Mouse (Mus musculus): ENCODE measurements around the gene Cdhr4. TPM values are rescaled to one million over a fixed set of nuclear protein-coding genes. Genes with fewer than 3 reads are reported as not detected.

The Cdhr4 gene
- polyA plus RNA-seq, 1 experiment from 2014 or later: 5.1 TPM

- WGBS: 50% methylated on average over 5 of the region's 5 CpGs
- no peak overlapping the region for H3K9ac ChIP-seq
- ATAC-seq (replicated peaks; ENCODE audit: insufficient number of reproducible peaks, insufficient read depth, low FRiP score, low read depth): no peak
Observed at GRCm38 (mm10) chr9:107961881-107962280, 30.4 kb upstream of the Cdhr4 start.

GRCm38 (mm10) chr9:107962916-107963315 is 29.4 kb upstream of the Cdhr4 start:
- no peaks in the 10 kb centered on the region for H3K27me3 ChIP-seq
- H3K9ac ChIP-seq: no peak overlapping the region
- peaks cover 7% of the 10 kb centered on the region for H3K4me1 ChIP-seq (replicated peaks)
- H3K9me3 ChIP-seq (replicated peaks): no peaks in the 10 kb centered on the region
- WGBS: 88% methylated on average over 9 of the region's 9 CpGs
- H3K27ac ChIP-seq: no peak overlapping the region
- peaks cover 17% of the 10 kb centered on the region; the same call in 1 of the 2 replicates for H3K36me3 ChIP-seq
- no peak overlapping the region for H3K4me2 ChIP-seq
- H3K4me3 ChIP-seq: no peak overlapping the region
- no peak for ATAC-seq (replicated peaks; ENCODE audit: insufficient number of reproducible peaks, insufficient read depth, low FRiP score, low read depth)

More at GRCm38 (mm10) chr9:107961881-107962280, 30.4 kb upstream of the Cdhr4 start:
- peaks cover 17% of the 10 kb centered on the region; the same call in 1 of the 2 replicates for H3K36me3 ChIP-seq
- no peaks in the 10 kb centered on the region for H3K9me3 ChIP-seq (replicated peaks)
- peaks cover 7% of the 10 kb centered on the region for H3K4me1 ChIP-seq (replicated peaks)
- H3K27me3 ChIP-seq: no peaks in the 10 kb centered on the region
- H3K4me3 ChIP-seq: no peak overlapping the region
- no peak overlapping the region for H3K4me2 ChIP-seq
- no peak overlapping the region for H3K27ac ChIP-seq

GRCm38 (mm10) chr9:107963700-107964099 is 28.6 kb upstream of the Cdhr4 start:
- Histone ChIP-seq H3K4me1 (replicated peaks) (peaks cover 7% of the 10 kb centered on the region), H3K27ac (peak overlapping the region; percentile 71; the same call in 1 of the 2 replicates), H3K9ac (no peak overlapping the region), H3K4me2 (no peak overlapping the region), H3K4me3 (no peak overlapping the region), H3K27me3 (no peaks in the 10 kb centered on the region), H3K9me3 (replicated peaks) (no peaks in the 10 kb centered on the region), H3K36me3 (peaks cover 17% of the 10 kb centered on the region; the same call in 1 of the 2 replicates)
- WGBS: 12% methylated on average over 5 of the region's 5 CpGs
- ATAC-seq (replicated peaks; ENCODE audit: insufficient number of reproducible peaks, insufficient read depth, low FRiP score, low read depth): peak; percentile 65

- no peak overlapping the region for H3K9ac ChIP-seq
- H3K27me3 ChIP-seq: no peaks in the 10 kb centered on the region
- no peak overlapping the region for H3K4me2 ChIP-seq
- H3K36me3 ChIP-seq: peaks cover 8% of the 10 kb centered on the region; the same call in 1 of the 2 replicates
- no peaks in the 10 kb centered on the region for H3K9me3 ChIP-seq (replicated peaks)
- H3K4me1 ChIP-seq (replicated peaks): peaks cover 7% of the 10 kb centered on the region
- no peak overlapping the region for H3K4me3 ChIP-seq
- WGBS: 89% methylated on average over 9 of the region's 9 CpGs
- no peak overlapping the region for H3K27ac ChIP-seq
- ATAC-seq (replicated peaks; ENCODE audit: insufficient number of reproducible peaks, insufficient read depth, low FRiP score, low read depth): no peak
Observed at GRCm38 (mm10) chr9:107964681-107965080, 27.6 kb upstream of the Cdhr4 start.

GRCm38 (mm10) chr9:107966676-107967075 is 25.6 kb upstream of the Cdhr4 start:
- Histone ChIP-seq H3K4me1 (replicated peaks) (peaks cover 14% of the 10 kb centered on the region), H3K4me3 (no peak overlapping the region), H3K36me3 (peaks cover 7% of the 10 kb centered on the region; the same call in 1 of the 2 replicates), H3K27ac (no peak overlapping the region), H3K9me3 (replicated peaks) (no peaks in the 10 kb centered on the region), H3K9ac (no peak overlapping the region), H3K27me3 (no peaks in the 10 kb centered on the region), H3K4me2 (no peak overlapping the region)
- no peak for ATAC-seq (replicated peaks; ENCODE audit: insufficient number of reproducible peaks, insufficient read depth, low FRiP score, low read depth)
- 72% methylated on average over 10 of the region's 10 CpGs for WGBS

- H3K9me3 ChIP-seq (replicated peaks): no peaks in the 10 kb centered on the region
- H3K27ac ChIP-seq: no peak overlapping the region
- H3K36me3 ChIP-seq: peaks cover 7% of the 10 kb centered on the region; the same call in 1 of the 2 replicates
- ATAC-seq (replicated peaks; ENCODE audit: insufficient number of reproducible peaks, insufficient read depth, low FRiP score, low read depth): no peak
- no peaks in the 10 kb centered on the region for H3K27me3 ChIP-seq
- no peak overlapping the region for H3K4me3 ChIP-seq
- H3K4me2 ChIP-seq: no peak overlapping the region
- no peak overlapping the region for H3K9ac ChIP-seq
- peaks cover 16% of the 10 kb centered on the region for H3K4me1 ChIP-seq (replicated peaks)
- WGBS: 71% methylated on average over 6 of the region's 6 CpGs
Observed at GRCm38 (mm10) chr9:107967437-107967836, 24.9 kb upstream of the Cdhr4 start.

GRCm38 (mm10) chr9:107968531-107968930 is 23.8 kb upstream of the Cdhr4 start:
- Histone ChIP-seq H3K9me3 (replicated peaks) (no peaks in the 10 kb centered on the region), H3K9ac (no peak overlapping the region), H3K4me2 (no peak overlapping the region), H3K27me3 (no peaks in the 10 kb centered on the region), H3K27ac (no peak overlapping the region), H3K36me3 (0 out of 2 replicates have a peak, but pooled peaks cover 2% of the 10 kb centered on the region), H3K4me3 (no peak overlapping the region), H3K4me1 (replicated peaks) (peaks cover 16% of the 10 kb centered on the region)
- 88% methylated on average over 7 of the region's 7 CpGs for WGBS
- ATAC-seq (replicated peaks; ENCODE audit: insufficient number of reproducible peaks, insufficient read depth, low FRiP score, low read depth): no peak

- H3K9me3 ChIP-seq (replicated peaks): no peaks in the 10 kb centered on the region
- H3K27me3 ChIP-seq: no peaks in the 10 kb centered on the region
- peaks cover 23% of the 10 kb centered on the region for H3K4me1 ChIP-seq (replicated peaks)
- H3K4me3 ChIP-seq: no peak overlapping the region
- 81% methylated on average over 5 of the region's 5 CpGs for WGBS
- H3K36me3 ChIP-seq: 0 out of 2 replicates have a peak, but pooled peaks cover 2% of the 10 kb centered on the region
- no peak overlapping the region for H3K27ac ChIP-seq
- no peak overlapping the region for H3K4me2 ChIP-seq
- no peak for ATAC-seq (replicated peaks; ENCODE audit: insufficient number of reproducible peaks, insufficient read depth, low FRiP score, low read depth)
- no peak overlapping the region for H3K9ac ChIP-seq
Observed at GRCm38 (mm10) chr9:107970311-107970710, 22.0 kb upstream of the Cdhr4 start.

- H3K9me3 ChIP-seq (replicated peaks): no peaks in the 10 kb centered on the region
- H3K27ac ChIP-seq: peak overlapping the region; percentile 35; the same call in 1 of the 2 replicates
- H3K4me3 ChIP-seq: no peak overlapping the region
- H3K4me1 ChIP-seq (replicated peaks): peaks cover 36% of the 10 kb centered on the region
- ATAC-seq (replicated peaks; ENCODE audit: insufficient number of reproducible peaks, insufficient read depth, low FRiP score, low read depth): peak; percentile 41
- no peak overlapping the region for H3K4me2 ChIP-seq
- H3K9ac ChIP-seq: no peak overlapping the region
- WGBS: 55% methylated on average over 8 of the region's 8 CpGs
- H3K36me3 ChIP-seq: 0 out of 2 replicates have a peak, but pooled peaks cover 2% of the 10 kb centered on the region
- H3K27me3 ChIP-seq: no peaks in the 10 kb centered on the region
Observed at GRCm38 (mm10) chr9:107971690-107972541, 20.4 kb upstream of the Cdhr4 start.

GRCm38 (mm10) chr9:107974491-107975171 is 17.7 kb upstream of the Cdhr4 start:
- WGBS: 37% methylated on average over 10 of the region's 10 CpGs
- H3K4me1 ChIP-seq (replicated peaks): peaks cover 39% of the 10 kb centered on the region

More at GRCm38 (mm10) chr9:107974491-107975171, 17.7 kb upstream of the Cdhr4 start:
- Histone ChIP-seq H3K9me3 (replicated peaks) (no peaks in the 10 kb centered on the region), H3K27me3 (no peaks in the 10 kb centered on the region), H3K27ac (peak overlapping the region; percentile 89), H3K9ac (no peak overlapping the region), H3K36me3 (peaks cover 14% of the 10 kb centered on the region; the same call in 1 of the 2 replicates), H3K4me2 (peak overlapping the region; percentile 71), H3K4me3 (no peak overlapping the region)
- no peak; the same call in 1 of the 2 replicates for ATAC-seq (replicated peaks; ENCODE audit: insufficient number of reproducible peaks, insufficient read depth, low FRiP score, low read depth)
